Mouse (Mus musculus): Measurements from ENCODE around the gene 1810055G02Rik.

Gene 1810055G02Rik

GRCm38 (mm10) chr19:3743851-3744512, 35.9 kb downstream of the 1810055G02Rik start:
- peak; percentile 82 for DNase-seq

- no peak for DNase-seq
These were observed 44.6 kb downstream of the 1810055G02Rik start for GRCm38 (mm10) chr19:3752621-3753239.

- DNase-seq: peak in 1 of 2 experiments; percentile 23
These were observed 45.1 kb downstream of the 1810055G02Rik start for GRCm38 (mm10) chr19:3753240-3753633.

GRCm38 (mm10) chr19:3753738-3754137, 45.6 kb downstream of the 1810055G02Rik start:
- no peak for DNase-seq

- no peak for DNase-seq
These were observed 49.8 kb downstream of the 1810055G02Rik start for GRCm38 (mm10) chr19:3757861-3758260.

GRCm38 (mm10) chr19:3765221-3765820, 57.2 kb downstream of the 1810055G02Rik start:
- peak; percentile 75 for DNase-seq

- no peak for DNase-seq
These were observed 58.3 kb downstream of the 1810055G02Rik start for GRCm38 (mm10) chr19:3766378-3766777.

GRCm38 (mm10) chr19:3767276-3767780, 59.2 kb downstream of the 1810055G02Rik start, which contains the start of gene Kmt5b:
Gene Kmt5b, plus strand, starts transcription at chr19:3767421.
- no peak for DNase-seq
